Mouse (Mus musculus) layer of hippocampus, adult 9-10 months (tissue): ENCODE measurements at regions not wholly inside any gene's neighbourhood (a gene's known extent, or its start where the extent isn't known, plus 50 kb on each side); places are given as distances from the start of the nearest gene placed in this dataset.

Source experiments
- DNase-seq: peaks from one replicate; pipeline ENCODE4 v3.0.0; 2022; ENCODE audit warnings: low spot score

DNA sequence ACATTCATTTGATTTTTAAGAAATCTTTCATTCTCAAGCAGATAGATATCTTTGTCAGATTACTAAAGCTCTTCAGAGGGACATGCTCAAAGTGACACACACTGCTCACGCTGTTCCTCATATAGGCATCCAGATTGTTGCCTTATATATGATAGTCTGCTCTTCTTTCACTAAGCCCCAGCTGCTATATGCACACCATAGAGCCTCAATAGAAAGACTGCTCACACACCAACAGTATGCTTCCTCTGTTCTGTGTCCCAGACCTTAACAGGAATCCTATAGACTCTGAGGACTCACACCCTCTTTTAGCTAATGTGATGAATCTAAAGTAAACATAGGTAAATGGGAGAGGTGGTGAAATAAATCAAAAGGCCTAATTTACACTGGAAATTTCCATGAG is 561.8 kb downstream of the Smarca1 start:
- no peak for DNase-seq

DNA sequence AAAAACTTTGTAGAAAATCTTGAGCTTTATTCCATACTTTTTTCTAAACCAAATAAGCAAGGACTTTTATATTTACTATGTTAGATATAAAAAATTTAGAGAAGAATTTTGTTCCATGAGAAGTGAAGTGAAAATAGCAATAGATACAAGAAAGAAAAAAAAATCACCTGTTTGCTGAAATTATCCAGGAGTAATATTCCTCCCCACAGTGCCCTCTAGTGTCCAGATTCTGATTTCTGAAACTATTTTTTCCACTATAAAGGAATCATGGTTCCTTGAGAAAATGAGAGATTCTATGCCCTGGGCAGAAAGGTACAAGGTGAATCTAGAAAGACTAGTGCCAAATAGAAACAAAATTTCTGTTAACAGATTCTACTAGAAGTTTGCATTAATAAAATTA is 564.0 kb downstream of the Smarca1 start:
- DNase-seq = peak; percentile 17

- no peak for DNase-seq
These were observed 577.0 kb downstream of the Smarca1 start for GRCm38 (mm10) chrX:47315810-47316209.

GRCm38 (mm10) chrX:47307140-47307539 is 585.6 kb downstream of the Smarca1 start:
- DNase-seq = no peak

- DNase-seq = no peak
These were observed 589.2 kb downstream of the Smarca1 start for GRCm38 (mm10) chrX:47303547-47303946.

DNA sequence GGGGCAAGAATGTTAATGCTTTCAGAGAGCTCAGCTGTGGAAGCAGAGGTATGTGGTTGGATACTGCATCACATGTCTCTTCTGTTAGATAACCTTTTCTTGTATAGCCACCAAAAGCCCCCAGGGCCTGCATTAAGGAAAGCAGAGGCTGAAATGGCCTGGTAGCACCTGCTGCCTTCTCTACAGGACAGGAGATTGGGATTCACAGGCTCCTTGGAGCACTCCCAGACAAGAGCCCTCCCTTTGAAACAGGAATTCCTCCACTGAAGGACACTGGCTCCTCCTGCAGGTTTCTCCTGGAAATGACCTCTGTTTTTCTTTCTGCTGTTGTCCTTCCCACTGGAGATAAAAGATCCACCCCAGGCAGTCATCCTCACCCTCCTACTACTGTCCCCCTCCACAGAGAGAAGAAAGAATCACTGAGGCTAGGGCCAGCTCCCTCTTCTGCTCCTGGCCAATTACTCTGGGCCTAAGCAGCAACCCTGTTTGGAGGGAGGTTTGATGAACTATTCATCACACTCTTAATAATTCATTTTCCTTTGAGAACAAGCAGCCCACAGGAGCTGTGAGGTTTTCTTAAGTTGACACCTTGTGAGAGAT is 600.1 kb downstream of the Smarca1 start:
- no peak for DNase-seq
